Mouse (Mus musculus): ENCODE measurements around the gene Rab11b. TPM values are rescaled to one million over a fixed set of nuclear protein-coding genes. Genes with fewer than 3 reads are reported as not detected.

Rab11b gene
- polyA plus RNA-seq, 3 experiments from 2014 or later = 261 to 354 (median 270) TPM

GRCm38 (mm10) chr17:33717246-33717645, 43.1 kb downstream of the Rab11b start:
- ATAC-seq = no peak

GRCm38 (mm10) chr17:33714779-33715178, 45.6 kb downstream of the Rab11b start:
- ATAC-seq = no peak

GRCm38 (mm10) chr17:33713271-33713670, 47.1 kb downstream of the Rab11b start:
- no peak for ATAC-seq

GRCm38 (mm10) chr17:33709834-33710233, 50.5 kb downstream of the Rab11b start:
- no peak for ATAC-seq

- ATAC-seq = no peak
Measured at GRCm38 (mm10) chr17:33703091-33703490, 57.2 kb downstream of the Rab11b start.

GRCm38 (mm10) chr17:33702178-33702577, 58.2 kb downstream of the Rab11b start:
- ATAC-seq = no peak

GRCm38 (mm10) chr17:33695471-33695870, 64.9 kb downstream of the Rab11b start:
- ATAC-seq = no peak

Other genes starting within 250 kb of the Rab11b start
- gene Adamts10, start 236.3 kb downstream of the Rab11b start, polyA plus RNA-seq (2017; shearing (Covaris generic)) = 10 to 100 TPM; 47.1 to 61.9 (median 61.1) TPM
- gene Myo1f, start 204.8 kb downstream of the Rab11b start, polyA plus RNA-seq (2017; shearing (Covaris generic)) = 100 to 1,000 TPM in 1 of 3 experiments, 10 to 100 TPM in 2; 48.8 to 258 (median 51.4) TPM
- gene Zfp414, start 131.4 kb downstream of the Rab11b start, polyA plus RNA-seq (2017; shearing (Covaris generic)) = 10 to 100 TPM; 49.2 to 71.1 (median 57.9) TPM
- gene Pram1, start 122.5 kb downstream of the Rab11b start, polyA plus RNA-seq (2017; shearing (Covaris generic)) = under 1 TPM; 0.57 to 0.93 (median 0.91) TPM
- gene Hnrnpm, start 73.7 kb downstream of the Rab11b start, polyA plus RNA-seq (2017; shearing (Covaris generic)) = 100 to 1,000 TPM; 269 to 417 (median 346) TPM
- 10 to 100 TPM; 22.4 to 38.0 (median 23.1) TPM for gene March2, start 41.9 kb downstream of the Rab11b start, polyA plus RNA-seq (2017; shearing (Covaris generic))
- gene Angptl4, start 21.3 kb upstream of the Rab11b start, polyA plus RNA-seq (2017; shearing (Covaris generic)) = 1 to 10 TPM; 3.5 to 5.9 (median 4.1) TPM
- 1 to 10 TPM; 2.4 to 2.7 (median 2.4) TPM for gene Kank3, start 50.0 kb upstream of the Rab11b start, polyA plus RNA-seq (2017; shearing (Covaris generic))
- 1,000 to 10,000 TPM; 1,118 to 2,316 (median 1,890) TPM for gene Rps28, start 64.0 kb upstream of the Rab11b start, polyA plus RNA-seq (2017; shearing (Covaris generic))
- 100 to 1,000 TPM; 364 to 457 (median 417) TPM for gene Ndufa7, start 64.0 kb upstream of the Rab11b start, polyA plus RNA-seq (2017; shearing (Covaris generic))
- 10 to 100 TPM; 11.2 to 11.6 (median 11.2) TPM for gene Cd320, start 82.6 kb upstream of the Rab11b start, polyA plus RNA-seq (2017; shearing (Covaris generic))
- not detected for gene Gm7029, start 113.3 kb upstream of the Rab11b start, polyA plus RNA-seq (2017; shearing (Covaris generic))
- 1 to 10 TPM in 2 of 3 experiments, under 1 TPM in 1; 0.20 to 7.4 (median 1.3) TPM for gene Kifc1, start 130.1 kb upstream of the Rab11b start, polyA plus RNA-seq (2017; shearing (Covaris generic))
- gene Platr17, start 144.6 kb upstream of the Rab11b start, polyA plus RNA-seq (2017; shearing (Covaris generic)) = 10 to 100 TPM in 1 of 3 experiments, 1 to 10 TPM in 2; 5.3 to 10.1 (median 5.4) TPM
- gene Daxx, start 148.9 kb upstream of the Rab11b start, polyA plus RNA-seq (2017; shearing (Covaris generic)) = 100 to 1,000 TPM; 101 to 116 (median 102) TPM
- gene Tapbp, start 155.4 kb upstream of the Rab11b start, polyA plus RNA-seq (2017; shearing (Covaris generic)) = 100 to 1,000 TPM; 367 to 428 (median 385) TPM
- 1 to 10 TPM; 3.7 to 6.8 (median 4.8) TPM for gene Zbtb22, start 155.4 kb upstream of the Rab11b start, polyA plus RNA-seq (2017; shearing (Covaris generic))
- 10 to 100 TPM; 14.3 to 37.4 (median 31.7) TPM for gene Rgl2, start 169.0 kb upstream of the Rab11b start, polyA plus RNA-seq (2017; shearing (Covaris generic))
- gene Pfdn6, start 179.8 kb upstream of the Rab11b start, polyA plus RNA-seq (2017; shearing (Covaris generic)) = 100 to 1,000 TPM; 114 to 135 (median 124) TPM
- 10 to 100 TPM in 2 of 3 experiments, 1 to 10 TPM in 1; 6.8 to 11.0 (median 10.1) TPM for gene Wdr46, start 180.1 kb upstream of the Rab11b start, polyA plus RNA-seq (2017; shearing (Covaris generic))
- 10 to 100 TPM; 12.8 to 15.1 (median 13.9) TPM for gene B3galt4, start 191.0 kb upstream of the Rab11b start, polyA plus RNA-seq (2017; shearing (Covaris generic))
- 10 to 100 TPM; 27.6 to 30.0 (median 27.8) TPM for gene Vps52, start 195.3 kb upstream of the Rab11b start, polyA plus RNA-seq (2017; shearing (Covaris generic))
- 1,000 to 10,000 TPM; 3,532 to 7,587 (median 7,167) TPM for gene Rps18, start 195.5 kb upstream of the Rab11b start, polyA plus RNA-seq (2017; shearing (Covaris generic))
- 1,000 to 10,000 TPM; 4,943 to 7,708 (median 5,398) TPM for gene H2-K1, start 239.8 kb upstream of the Rab11b start, polyA plus RNA-seq (2017; shearing (Covaris generic))

Measured in inflammation-experienced regulatory T-cells, adult 6 months (primary cell).